Mouse (Mus musculus) urinary bladder, postnatal 10 days (tissue): ENCODE results near the gene Ranbp6.

ENCODE experiments used
- DNase-seq: peaks from one replicate; pipeline ENCODE4 v3.0.0; 2022; ENCODE audit warnings: low spot score

Gene Ranbp6

DNA sequence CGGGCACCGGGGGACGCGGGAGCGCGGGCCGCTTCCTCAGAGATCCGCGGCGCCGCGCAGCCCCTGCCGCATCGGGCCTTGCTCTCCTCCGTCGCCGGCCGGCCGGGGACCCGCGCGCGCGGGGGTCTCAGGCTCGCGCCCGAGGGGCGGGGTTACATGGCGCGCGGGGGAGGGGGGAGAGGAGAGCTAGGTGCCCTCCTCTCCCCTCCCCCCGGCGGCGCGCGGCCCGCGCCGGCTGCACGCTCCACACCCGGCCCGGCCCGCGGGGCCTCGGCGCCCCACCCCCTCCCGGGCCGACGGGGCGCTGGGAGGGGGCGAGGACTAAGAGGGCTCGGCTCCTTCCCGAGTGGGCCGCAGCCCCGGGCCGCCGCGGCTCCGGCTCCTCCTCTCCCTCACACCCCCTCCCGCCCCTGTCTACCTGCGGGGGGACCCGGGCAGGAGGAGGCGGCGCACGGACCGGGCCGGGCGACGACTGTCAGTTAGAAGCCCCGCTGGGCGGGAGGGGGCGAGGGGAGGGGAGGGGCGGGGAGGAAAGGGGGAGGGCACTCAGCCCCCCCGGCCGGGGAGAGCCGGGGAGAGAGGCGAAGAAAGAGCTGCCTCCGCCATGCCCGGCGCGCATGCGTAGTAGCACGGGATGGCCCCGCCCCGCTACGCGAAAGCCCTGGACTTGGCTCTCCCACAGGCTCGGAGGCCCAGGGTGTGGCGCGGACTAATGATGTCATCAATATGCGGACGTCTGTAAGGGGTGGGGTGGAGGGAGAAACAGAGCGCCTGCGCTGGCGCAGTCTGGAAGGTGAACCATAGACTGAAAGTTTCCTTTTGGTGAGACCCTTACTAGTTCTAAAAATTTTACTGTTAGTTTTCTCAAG is 6.6 kb downstream of the Ranbp6 start, which contains the start of gene 9930021J03Rik:
TSS of gene 9930021J03Rik (minus strand) at position 73 of the 869 bp plus-strand sequence.
- DNase-seq: peak; percentile 97

DNA sequence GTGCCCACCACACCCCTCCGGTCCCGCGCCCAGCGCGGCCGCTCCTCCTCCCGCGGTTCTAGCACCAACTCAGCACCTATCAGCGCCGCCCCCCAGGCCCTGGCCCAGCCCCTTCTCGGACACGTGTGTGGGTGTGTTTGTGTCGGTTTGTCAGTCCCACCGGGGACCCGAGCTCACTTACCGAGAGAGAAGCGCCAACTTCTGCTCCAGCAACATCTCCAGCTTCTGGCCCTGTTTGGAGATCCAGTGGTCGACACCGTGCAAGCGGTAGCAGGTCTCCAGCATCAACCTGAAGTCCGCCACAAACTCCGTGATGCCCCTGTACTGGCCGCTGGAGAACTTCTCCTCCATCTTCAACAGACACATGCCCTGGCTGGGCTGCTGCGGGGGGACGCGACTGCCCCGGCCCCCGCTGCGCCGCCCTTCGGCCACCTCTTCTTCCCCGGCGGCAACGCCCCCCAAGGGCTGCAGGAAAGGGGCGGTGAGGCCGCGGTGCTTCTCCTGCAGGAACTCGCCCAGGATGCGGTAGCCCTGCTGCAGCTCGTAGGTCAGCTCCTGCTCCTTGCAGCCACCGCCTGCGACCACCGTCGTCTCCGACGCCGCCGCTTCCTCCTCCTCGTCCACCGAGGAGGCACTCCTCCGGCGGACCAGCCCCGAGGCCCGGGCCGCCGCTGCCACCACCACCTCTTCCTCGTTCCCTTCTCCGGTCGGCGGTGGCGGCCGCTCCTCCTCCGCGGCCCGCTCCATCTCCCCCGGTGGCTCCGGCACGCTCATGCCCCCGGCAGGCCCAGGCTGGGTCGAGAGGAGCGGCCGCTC is 7.5 kb downstream of the Ranbp6 start:
- no peak for DNase-seq

DNA sequence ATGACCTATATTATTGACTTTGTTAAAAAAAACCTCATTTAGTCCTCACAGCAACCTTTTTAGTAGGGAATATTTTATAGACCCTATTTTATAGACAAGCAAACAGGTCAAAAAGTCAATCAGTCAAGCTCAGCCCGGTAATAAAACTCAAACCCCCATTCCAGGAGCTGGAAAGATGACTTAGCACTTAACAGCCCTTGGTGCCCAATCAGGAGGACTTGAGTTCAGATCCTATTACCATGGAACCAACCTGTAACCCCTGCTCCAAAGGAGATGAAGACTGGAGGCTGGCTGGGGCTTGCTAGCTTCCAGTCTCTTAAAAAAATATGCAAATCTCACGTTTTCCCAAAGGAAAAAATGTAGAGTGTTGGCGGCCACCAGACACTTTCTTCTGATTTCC is 8.8 kb downstream of the Ranbp6 start:
- no peak for DNase-seq

DNA sequence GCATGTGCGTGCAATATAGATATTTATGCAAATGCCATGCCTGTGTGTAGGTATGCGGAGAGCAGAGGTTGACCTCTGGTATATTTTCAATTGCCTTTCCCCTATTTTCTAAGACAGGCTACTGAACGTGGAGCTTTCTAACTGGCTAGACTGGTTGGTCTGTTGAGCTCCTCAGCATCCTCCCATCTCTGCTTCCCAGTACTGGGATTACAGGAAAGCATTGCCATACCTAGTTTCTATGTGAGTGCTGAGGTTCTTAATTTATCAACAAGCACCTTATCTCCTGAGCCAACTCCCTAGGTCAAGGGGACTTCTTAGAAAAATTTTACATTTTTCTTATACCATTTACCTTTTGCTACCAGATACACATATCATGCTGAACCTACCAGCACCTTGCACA is 15.4 kb downstream of the Ranbp6 start:
- DNase-seq: no peak

DNA sequence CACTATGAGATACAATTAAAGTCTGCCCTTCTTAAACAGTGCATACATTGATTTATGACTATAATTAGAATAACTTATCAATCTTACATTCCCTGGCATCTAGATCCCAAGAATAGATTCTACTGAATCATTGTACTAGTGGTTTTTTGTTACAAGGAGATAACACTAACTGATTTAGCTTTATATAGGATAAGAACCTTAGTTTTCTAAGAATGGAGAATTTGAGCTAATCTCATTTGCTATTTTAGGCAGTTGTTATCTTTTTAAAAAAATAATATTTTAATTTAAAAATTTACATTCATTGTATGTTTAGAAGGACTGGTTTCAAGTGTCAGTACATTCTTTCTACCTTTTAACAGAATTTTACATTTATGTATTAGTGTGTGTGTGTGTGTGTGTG is 24.8 kb downstream of the Ranbp6 start:
- no peak for DNase-seq

DNA sequence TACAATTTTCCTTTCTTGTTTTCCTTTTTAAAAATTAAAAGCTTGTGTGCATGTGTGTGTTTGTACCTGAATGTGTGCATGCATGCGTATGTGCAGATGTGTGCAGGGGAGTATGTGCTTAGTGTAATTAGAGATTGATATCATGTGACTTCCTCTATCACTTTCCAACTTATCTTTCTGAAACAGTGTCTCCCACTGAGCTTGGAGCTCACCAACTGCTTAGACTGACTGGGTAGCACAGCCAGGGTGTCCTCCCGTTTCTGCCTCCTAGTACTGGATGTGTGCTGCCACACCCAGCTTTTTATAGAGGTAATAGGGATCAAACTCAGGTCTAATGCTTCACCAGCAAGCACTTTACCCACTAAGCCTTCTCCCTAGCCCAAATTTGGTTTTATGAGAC is 29.9 kb downstream of the Ranbp6 start:
- no peak for DNase-seq
